Mouse (Mus musculus): ENCODE data around the gene Nifk. TPM values are rescaled to one million over a fixed set of nuclear protein-coding genes. Genes with fewer than 3 reads are reported as not detected.

The Nifk gene
- polyA plus RNA-seq, 1 experiment from 2014 or later: 76.1 TPM

DNA sequence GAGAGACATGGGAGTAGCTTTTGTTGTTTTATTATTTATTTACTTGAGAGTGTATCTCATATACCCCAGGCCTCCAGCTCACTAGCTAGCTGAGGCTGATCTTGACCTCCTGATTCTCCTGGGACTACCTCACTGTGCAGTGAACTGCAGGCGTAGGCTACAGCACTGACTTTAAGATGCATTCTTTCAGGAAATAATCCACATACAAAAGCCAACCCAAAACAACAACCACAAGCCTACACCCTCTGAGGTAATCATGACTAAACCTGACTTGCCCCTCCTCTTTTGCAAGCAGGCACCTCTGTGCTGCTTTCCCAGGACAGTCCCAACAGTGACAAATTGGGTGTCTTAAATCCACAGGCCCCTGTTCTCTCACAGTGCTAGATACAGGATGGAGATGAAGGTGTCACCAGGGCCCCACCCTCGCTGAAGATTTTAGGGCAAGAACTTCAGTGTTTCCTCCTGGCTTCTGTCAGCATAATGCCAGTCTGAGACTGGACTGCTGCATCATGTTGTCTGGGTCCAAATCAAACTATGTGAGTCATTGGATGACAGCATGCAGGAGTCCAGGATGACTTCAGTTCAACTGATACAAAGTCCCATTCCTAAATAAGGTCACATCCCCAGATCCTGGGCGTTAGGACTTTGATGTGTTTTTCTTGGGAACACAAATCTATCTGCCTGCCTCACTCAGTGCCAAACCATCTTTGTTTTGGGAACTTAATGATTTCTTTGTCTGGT, 47.3 kb downstream of the Nifk start:
- whole genome bisulfite sequencing: 63% methylated on average over 3 of the region's 3 CpGs
- no peak for ATAC-seq

DNA sequence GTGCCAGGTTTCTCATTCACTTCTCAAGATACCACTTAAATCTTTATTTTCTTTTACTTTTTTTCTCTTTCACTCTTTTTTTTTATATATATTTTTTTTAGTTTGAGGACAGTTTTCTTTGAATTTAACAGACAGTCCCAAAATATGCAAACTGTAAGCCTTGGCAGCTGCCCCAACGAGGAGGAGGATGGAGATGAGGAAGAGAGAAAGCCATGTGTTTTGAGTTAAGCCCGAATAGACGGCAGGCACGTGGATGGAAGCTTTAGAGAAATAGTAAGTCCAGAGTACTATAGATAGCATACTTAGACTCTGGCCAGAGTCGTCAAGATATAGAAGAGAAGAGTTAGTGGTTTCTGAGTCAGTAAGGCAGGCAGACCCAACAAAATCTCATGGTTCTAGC, 56.1 kb downstream of the Nifk start:
- Histone ChIP-seq H3K4me1 (replicated peaks; ENCODE audit: control insufficient read depth, insufficient read depth, low read length) (no peaks in the 10 kb centered on the region), H3K9ac (replicated peaks; ENCODE audit: low read depth, low read length) (no peak overlapping the region), H3K27ac (ENCODE audit: low read length) (no peak overlapping the region), H3K9me3 (ENCODE audit: control insufficient read depth, low read length) (no peaks in the 10 kb centered on the region), H3K36me3 (ENCODE audit: control insufficient read depth, insufficient read depth) (no peaks in the 10 kb centered on the region), H3K27me3 (replicated peaks; ENCODE audit: control insufficient read depth, insufficient read depth, low read length) (no peaks in the 10 kb centered on the region), H3K4me3 (replicated peaks; ENCODE audit: low read length) (no peak overlapping the region), H3K4me2 (ENCODE audit: low read length) (no peak overlapping the region)
- ATAC-seq: no peak
- 81% methylated on average over 5 of the region's 5 CpGs for WGBS

More for the DNA sequence above, 47.3 kb downstream of the Nifk start:
- Histone ChIP-seq H3K36me3 (ENCODE audit: control insufficient read depth, insufficient read depth) (no peaks in the 10 kb centered on the region), H3K27me3 (replicated peaks; ENCODE audit: control insufficient read depth, insufficient read depth, low read length) (no peaks in the 10 kb centered on the region), H3K9ac (replicated peaks; ENCODE audit: low read depth, low read length) (no peak overlapping the region), H3K4me1 (replicated peaks; ENCODE audit: control insufficient read depth, insufficient read depth, low read length) (no peaks in the 10 kb centered on the region), H3K27ac (ENCODE audit: low read length) (no peak overlapping the region), H3K9me3 (ENCODE audit: control insufficient read depth, low read length) (no peaks in the 10 kb centered on the region), H3K4me3 (replicated peaks; ENCODE audit: low read length) (no peak overlapping the region), H3K4me2 (ENCODE audit: low read length) (no peak overlapping the region)

DNA sequence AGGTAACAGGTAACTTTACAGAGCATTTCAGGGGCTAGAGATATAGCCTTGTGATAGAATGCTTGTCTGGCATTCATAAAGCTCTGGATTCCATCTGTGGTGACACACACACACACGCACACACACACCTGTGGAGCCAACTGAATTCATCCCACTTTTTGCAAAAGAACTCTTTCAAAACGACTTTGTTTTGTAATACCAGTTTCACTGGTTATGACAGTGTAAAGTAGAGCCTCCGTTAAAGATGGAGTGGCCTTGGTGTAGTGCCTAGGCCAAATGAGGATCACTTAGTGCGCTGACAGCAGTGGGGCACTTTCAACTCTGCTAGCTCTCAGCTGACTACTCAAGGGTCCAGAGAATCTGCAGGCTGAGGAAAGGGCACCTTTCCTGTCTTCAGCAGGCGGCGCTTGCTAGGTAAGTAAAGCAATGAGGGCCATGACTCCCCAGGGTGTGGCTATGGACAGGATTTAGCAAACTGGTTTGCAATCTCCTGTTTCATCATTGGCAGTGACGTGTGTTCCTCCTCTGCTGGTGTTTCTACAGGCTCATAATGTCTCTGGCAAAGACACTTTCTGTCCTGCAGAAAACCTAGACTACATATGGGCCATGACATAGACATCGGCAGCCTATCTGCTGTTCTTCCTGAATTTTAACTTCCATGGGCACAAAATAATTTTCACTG, 58.6 kb downstream of the Nifk start:
- WGBS: 84% methylated on average over 8 of the region's 8 CpGs
- ATAC-seq: no peak
- Histone ChIP-seq H3K36me3 (ENCODE audit: control insufficient read depth, insufficient read depth) (no peaks in the 10 kb centered on the region), H3K4me2 (ENCODE audit: low read length) (no peak overlapping the region), H3K4me1 (replicated peaks; ENCODE audit: control insufficient read depth, insufficient read depth, low read length) (no peaks in the 10 kb centered on the region), H3K9ac (replicated peaks; ENCODE audit: low read depth, low read length) (no peak overlapping the region), H3K27ac (ENCODE audit: low read length) (no peak overlapping the region), H3K27me3 (replicated peaks; ENCODE audit: control insufficient read depth, insufficient read depth, low read length) (no peaks in the 10 kb centered on the region), H3K9me3 (ENCODE audit: control insufficient read depth, low read length) (no peaks in the 10 kb centered on the region), H3K4me3 (replicated peaks; ENCODE audit: low read length) (no peak overlapping the region)

Other genes with a start within 250 kb of the Nifk start
- gene Gm29106, start 145.3 kb upstream of the Nifk start, polyA plus RNA-seq (2015; fragmentation: Nextera tagmentation; extraction: Ambion mirVana): 0.40 and 0.46 TPM in 2 replicates
- 462 and 509 TPM in 2 replicates for gene Tsn, start 10.1 kb upstream of the Nifk start, polyA plus RNA-seq (2015; fragmentation: Nextera tagmentation; extraction: Ambion mirVana)
- gene Clasp1, start 67.2 kb downstream of the Nifk start, polyA plus RNA-seq (2015; fragmentation: Nextera tagmentation; extraction: Ambion mirVana): 135 and 154 TPM in 2 replicates

Measured in forebrain, embryonic 16.5 days (tissue).